Mouse (Mus musculus): ENCODE data around the gene Gcnt7.

Gcnt7 gene

DNA sequence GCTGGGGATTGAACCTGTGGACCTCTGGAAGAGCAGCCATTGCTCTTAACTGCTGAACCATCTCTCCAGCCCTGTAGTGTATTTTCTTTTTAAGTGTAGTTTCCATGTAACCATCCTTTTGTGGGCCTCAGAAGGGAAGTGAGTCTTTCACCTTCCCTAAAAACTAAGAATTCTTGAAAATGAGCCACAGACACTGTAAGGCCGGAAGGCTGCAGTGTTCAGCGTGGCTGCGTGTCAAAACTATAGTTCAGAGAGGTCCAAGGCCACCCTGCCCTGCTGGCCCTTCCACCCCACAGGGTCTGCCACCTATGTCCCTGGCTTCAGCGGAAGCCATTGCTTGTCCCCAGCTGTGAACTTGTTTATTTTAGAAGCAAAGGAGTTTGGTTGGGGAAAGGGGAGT is 52.2 kb downstream of the Gcnt7 start:
- DNase-seq (ENCODE audit: extremely low spot score, low read depth, low spot score): no peak

DNA sequence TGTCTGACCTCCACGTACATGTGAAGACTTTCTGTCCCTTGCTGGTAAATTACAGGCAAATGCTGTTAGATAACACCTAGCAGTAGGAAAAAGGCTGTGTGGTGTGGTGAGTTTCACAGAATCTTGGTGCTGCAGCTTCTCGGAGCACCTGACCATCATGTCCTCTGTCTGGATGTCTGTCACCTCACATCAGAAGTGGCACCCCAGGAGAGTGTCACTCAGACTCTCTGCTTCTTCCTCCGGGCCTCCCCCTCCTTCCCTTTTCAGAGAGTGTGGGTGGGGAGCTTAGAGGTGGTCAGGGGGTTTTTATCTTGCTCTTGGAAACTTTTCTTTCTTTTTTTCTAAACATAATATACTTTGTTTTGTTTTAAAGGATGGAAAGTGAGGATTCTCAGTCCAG is 53.4 kb downstream of the Gcnt7 start:
- no peak for DNase-seq (ENCODE audit: extremely low spot score, low read depth, low spot score)

GRCm38 (mm10) chr2:172404239-172404638 is 54.2 kb downstream of the Gcnt7 start:
- DNase-seq (ENCODE audit: extremely low spot score, low read depth, low spot score): no peak

- no peak for DNase-seq (ENCODE audit: extremely low spot score, low read depth, low spot score)
Observed at GRCm38 (mm10) chr2:172401116-172401825, 57.1 kb downstream of the Gcnt7 start.

Measured in hindlimb bud, embryonic 11.5 days (tissue).